Mouse (Mus musculus) forebrain, embryonic 12.5 days (tissue): Measurements from ENCODE around the gene Cers6. TPM values are rescaled to one million over a fixed set of nuclear protein-coding genes. Genes with fewer than 3 reads are reported as not detected.
A peak's percentile ranks its signal among the peaks of the same experiment; 100 is the strongest.

Experiments
- ATAC-seq: fragments of 200-750 bp; cut with Nextera tagmentation; 2 replicates; pipeline ENCODE4 v1.8.0; 2017; ENCODE audit warnings: moderate TSS enrichment; ENCODE audit not compliant: low FRiP score
- H3K27ac ChIP-seq: fragments of 300-500 bp; sonication (generic); 2 replicates; pipeline ENCODE4 v1.5.1; 2016; ENCODE audit warnings: mild to moderate bottlenecking
- H3K27me3 ChIP-seq: fragments of 300-500 bp; sonication (generic); 2 replicates; pipeline ENCODE4 v1.6.1; 2016; ENCODE audit warnings: mild to moderate bottlenecking
- H3K36me3 ChIP-seq: fragments of 300-500 bp; sonication (generic); replicated peaks from 2 replicates; pipeline ENCODE4 v1.6.1; 2016; ENCODE audit warnings: mild to moderate bottlenecking
- H3K4me1 ChIP-seq: fragments of 300-500 bp; sonication (generic); 2 replicates; pipeline ENCODE4 v1.6.1; 2016
- H3K4me2 ChIP-seq: fragments of 300-500 bp; sonication (generic); 2 replicates; pipeline ENCODE4 v1.6.1; 2016; ENCODE audit warnings: mild to moderate bottlenecking, moderate library complexity
- H3K4me3 ChIP-seq: fragments of 300-500 bp; sonication (generic); replicated peaks from 2 replicates; pipeline ENCODE4 v1.5.1; 2016; ENCODE audit warnings: mild to moderate bottlenecking
- H3K9ac ChIP-seq: fragments of 300-500 bp; sonication (generic); 2 replicates; pipeline ENCODE4 v1.6.1; 2016; ENCODE audit warnings: mild to moderate bottlenecking
- H3K9me3 ChIP-seq: fragments of 300-500 bp; sonication (generic); 2 replicates; pipeline ENCODE4 v1.6.1; 2016
- WGBS: fragments of 180-500 bp; shearing (Covaris S2); methylation state at CpG from one replicate; pipeline ENCODE4 v1.1.7; 2016; 5-methylcytosine and 5-hydroxymethylcytosine counted together
- polyA plus RNA-seq: library from polyadenylated mRNA; unstranded; fragments of >200 nt; fragmentation: Nextera tagmentation; extraction: Ambion mirVana; gene quantifications from 2 replicates; pipeline ENCODE4 v1.2.1, GENCODE M21; 2016

The Cers6 gene
- polyA plus RNA-seq, 1 experiment from 2014 or later = 34.8 TPM

DNA sequence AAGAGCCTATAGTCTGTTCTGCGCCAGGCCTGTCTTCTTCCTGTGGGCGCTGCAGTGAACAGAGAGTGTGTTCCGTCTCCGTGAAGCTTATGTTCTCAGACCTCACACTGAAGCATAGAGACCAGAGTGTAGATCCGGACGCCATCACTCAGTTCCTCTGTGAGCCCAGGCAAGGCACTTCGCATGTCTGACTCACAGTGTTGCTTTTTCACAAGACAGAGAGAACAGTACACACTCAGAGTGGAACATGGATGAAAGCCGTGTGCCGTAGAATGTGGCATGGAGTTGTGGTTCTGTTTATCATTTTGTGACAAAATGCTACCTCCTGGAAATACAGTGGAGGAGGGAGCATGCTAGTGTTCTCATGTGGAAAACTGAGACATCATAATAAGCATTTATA lies 120.1 kb downstream of the Cers6 start:
- peaks cover 17% of the 10 kb centered on the region for H3K4me1 ChIP-seq
- WGBS = 91% methylated on average over 9 of the region's 9 CpGs
- no peak for ATAC-seq

DNA sequence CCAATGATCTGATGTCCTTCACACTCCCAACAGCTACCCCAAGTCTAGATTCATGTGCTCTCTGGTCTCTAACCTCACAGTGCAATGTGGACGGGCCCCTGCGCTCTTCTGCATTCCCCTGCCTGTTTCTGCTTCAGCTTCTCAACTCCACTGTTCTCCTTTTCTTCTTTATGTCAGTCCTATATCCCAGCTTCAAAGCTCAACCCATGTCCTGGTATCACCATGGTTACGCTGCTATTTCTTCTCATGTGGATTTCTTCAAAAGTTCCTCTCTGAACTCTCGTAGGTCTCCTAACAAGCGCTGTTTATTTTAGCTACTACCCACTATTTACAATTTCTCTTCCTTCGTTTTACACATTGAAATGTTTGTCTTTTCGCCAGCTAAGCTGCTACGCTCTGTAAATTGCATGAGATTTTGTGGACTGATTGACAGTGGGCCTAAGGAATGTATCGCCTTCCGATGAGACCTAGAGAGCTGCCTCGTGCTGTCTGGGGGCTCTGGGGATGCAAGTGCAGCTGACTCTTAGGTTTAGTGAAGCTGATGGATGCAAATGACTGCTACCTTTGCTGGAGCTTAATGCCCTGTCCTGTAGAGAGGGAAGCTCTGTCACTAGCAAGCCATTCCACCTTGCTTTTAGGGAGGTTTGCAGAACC lies 120.6 kb downstream of the Cers6 start:
- Histone ChIP-seq H3K9ac (no peak overlapping the region), H3K27me3 (no peaks in the 10 kb centered on the region), H3K9me3 (no peaks in the 10 kb centered on the region), H3K4me1 (peaks cover 17% of the 10 kb centered on the region), H3K36me3 (no peaks in the 10 kb centered on the region), H3K4me2 (no peak overlapping the region), H3K4me3 (no peak overlapping the region), H3K27ac (no peak overlapping the region)
- WGBS = 79% methylated on average over 11 of the region's 11 CpGs
- no peak for ATAC-seq

More for the DNA sequence above, 120.1 kb downstream of the Cers6 start:
- Histone ChIP-seq H3K9me3 (no peaks in the 10 kb centered on the region), H3K4me2 (no peak overlapping the region), H3K27me3 (no peaks in the 10 kb centered on the region), H3K9ac (no peak overlapping the region), H3K4me3 (no peak overlapping the region), H3K27ac (no peak overlapping the region), H3K36me3 (no peaks in the 10 kb centered on the region)

- Histone ChIP-seq H3K36me3 (no peaks in the 10 kb centered on the region), H3K4me2 (no peak overlapping the region), H3K27ac (no peak overlapping the region), H3K27me3 (no peaks in the 10 kb centered on the region), H3K4me3 (no peak overlapping the region), H3K9ac (no peak overlapping the region), H3K9me3 (no peaks in the 10 kb centered on the region), H3K4me1 (peaks cover 17% of the 10 kb centered on the region)
- 91% methylated on average over 3 of the region's 3 CpGs for whole genome bisulfite sequencing
- no peak for ATAC-seq
Observed at GRCm38 (mm10) chr2:68982979-68983378, 121.7 kb downstream of the Cers6 start.

DNA sequence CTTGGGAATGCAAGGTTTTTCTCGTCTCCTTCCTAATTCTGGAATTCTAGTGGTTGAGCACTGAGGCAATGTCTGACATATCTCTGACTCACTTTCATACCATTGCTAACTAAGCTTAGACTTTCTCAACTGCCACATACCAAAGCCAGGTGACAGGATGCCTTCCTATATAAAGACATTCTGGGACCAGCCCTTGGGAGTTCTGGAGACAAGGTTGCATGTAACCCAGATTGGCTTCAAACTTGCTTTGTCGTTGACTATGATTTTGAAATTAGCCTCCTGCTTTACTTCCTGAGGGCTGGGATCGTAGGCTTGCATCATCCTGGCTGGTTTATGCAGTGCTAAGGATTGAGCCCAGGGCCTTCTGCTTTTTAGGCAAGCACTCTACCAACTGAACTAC lies 122.2 kb downstream of the Cers6 start:
- no peaks in the 10 kb centered on the region for H3K36me3 ChIP-seq
- H3K4me1 ChIP-seq = peaks cover 17% of the 10 kb centered on the region
- 91% methylated on average over 3 of the region's 3 CpGs for WGBS
- no peaks in the 10 kb centered on the region for H3K27me3 ChIP-seq
- no peak overlapping the region for H3K27ac ChIP-seq
- H3K9me3 ChIP-seq = no peaks in the 10 kb centered on the region
- no peak overlapping the region for H3K9ac ChIP-seq
- ATAC-seq = no peak
- H3K4me2 ChIP-seq = no peak overlapping the region
- H3K4me3 ChIP-seq = no peak overlapping the region

DNA sequence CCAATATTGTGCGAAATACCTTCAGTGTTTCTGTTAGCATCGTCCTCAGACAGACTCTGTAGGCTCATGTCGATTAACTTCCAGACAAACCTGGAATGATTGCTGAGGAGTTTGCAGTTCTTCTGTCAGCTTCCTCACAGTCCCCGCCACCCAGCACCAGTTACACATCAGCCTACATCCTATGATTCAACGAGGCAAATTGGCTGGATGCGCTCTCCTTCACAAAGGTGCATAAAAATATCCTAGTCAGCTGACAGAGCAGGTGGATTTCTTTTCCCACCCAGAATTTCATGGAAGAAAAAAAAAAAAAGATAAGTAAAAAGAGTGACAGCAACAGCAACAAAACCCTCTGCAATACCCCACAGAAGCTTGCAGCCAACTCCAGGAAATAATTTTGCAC lies 127.9 kb downstream of the Cers6 start:
- WGBS = 94% methylated on average over 6 of the region's 6 CpGs
- H3K27ac ChIP-seq = no peak overlapping the region

GRCm38 (mm10) chr2:68992629-68993028 lies 131.4 kb downstream of the Cers6 start:
- H3K27ac ChIP-seq = no peak overlapping the region
- no peaks in the 10 kb centered on the region for H3K9me3 ChIP-seq
- no peak overlapping the region for H3K4me3 ChIP-seq
- no peak overlapping the region for H3K4me2 ChIP-seq
- no peak for ATAC-seq
- H3K4me1 ChIP-seq = no peaks in the 10 kb centered on the region
- no peaks in the 10 kb centered on the region for H3K27me3 ChIP-seq
- 94% methylated on average over 5 of the region's 5 CpGs for WGBS
- no peak overlapping the region for H3K9ac ChIP-seq
- H3K36me3 ChIP-seq = no peaks in the 10 kb centered on the region

More for the DNA sequence above, 127.9 kb downstream of the Cers6 start:
- ATAC-seq = no peak
- no peak overlapping the region for H3K4me3 ChIP-seq
- no peak overlapping the region for H3K9ac ChIP-seq
- H3K4me1 ChIP-seq = no peaks in the 10 kb centered on the region; the same call in 1 of the 2 replicates
- no peaks in the 10 kb centered on the region for H3K27me3 ChIP-seq
- H3K36me3 ChIP-seq = no peaks in the 10 kb centered on the region
- no peaks in the 10 kb centered on the region for H3K9me3 ChIP-seq
- H3K4me2 ChIP-seq = no peak overlapping the region

- H3K9ac ChIP-seq = no peak overlapping the region
- H3K4me2 ChIP-seq = no peak overlapping the region
- no peak for ATAC-seq
- no peaks in the 10 kb centered on the region for H3K36me3 ChIP-seq
- H3K27me3 ChIP-seq = no peaks in the 10 kb centered on the region
- H3K4me1 ChIP-seq = no peaks in the 10 kb centered on the region
- no peaks in the 10 kb centered on the region for H3K9me3 ChIP-seq
- no peak overlapping the region for H3K27ac ChIP-seq
- H3K4me3 ChIP-seq = no peak overlapping the region
Observed at GRCm38 (mm10) chr2:68994441-68994840, 133.2 kb downstream of the Cers6 start.

DNA sequence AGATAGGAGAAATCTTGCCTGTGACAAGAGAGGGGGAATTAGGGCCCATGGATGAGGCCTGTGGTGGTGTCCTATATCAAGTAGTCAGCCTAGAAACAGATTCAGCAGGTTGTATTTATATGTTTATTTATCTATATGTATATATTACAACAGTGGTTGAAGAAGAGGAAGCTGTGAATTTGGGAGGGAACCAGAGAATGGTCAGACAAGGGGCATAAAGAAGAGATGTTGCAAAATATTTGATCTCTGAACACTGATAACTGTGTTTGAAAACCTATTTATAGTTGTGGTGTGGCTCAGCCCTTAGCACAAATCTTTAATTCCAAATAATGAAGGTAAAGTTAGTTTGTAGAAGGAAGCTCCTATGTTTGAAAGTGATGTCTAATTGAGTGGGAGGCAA lies 134.5 kb downstream of the Cers6 start:
- H3K9me3 ChIP-seq = no peaks in the 10 kb centered on the region
- H3K27me3 ChIP-seq = no peaks in the 10 kb centered on the region
- H3K4me3 ChIP-seq = no peak overlapping the region
- H3K36me3 ChIP-seq = no peaks in the 10 kb centered on the region
- H3K4me2 ChIP-seq = no peak overlapping the region
- no peak for ATAC-seq
- H3K27ac ChIP-seq = no peak overlapping the region
- H3K9ac ChIP-seq = no peak overlapping the region
- no peaks in the 10 kb centered on the region for H3K4me1 ChIP-seq

- no peak overlapping the region for H3K9ac ChIP-seq
- no peak for ATAC-seq
- H3K4me1 ChIP-seq = no peaks in the 10 kb centered on the region
- H3K4me2 ChIP-seq = no peak overlapping the region
- no peak overlapping the region for H3K4me3 ChIP-seq
- H3K27me3 ChIP-seq = no peaks in the 10 kb centered on the region
- H3K9me3 ChIP-seq = no peaks in the 10 kb centered on the region
- no peaks in the 10 kb centered on the region for H3K36me3 ChIP-seq
- H3K27ac ChIP-seq = no peak overlapping the region
- WGBS = 90% methylated on average over 1 of the region's 1 CpGs
Observed at GRCm38 (mm10) chr2:68996268-68996667, 135.0 kb downstream of the Cers6 start.

DNA sequence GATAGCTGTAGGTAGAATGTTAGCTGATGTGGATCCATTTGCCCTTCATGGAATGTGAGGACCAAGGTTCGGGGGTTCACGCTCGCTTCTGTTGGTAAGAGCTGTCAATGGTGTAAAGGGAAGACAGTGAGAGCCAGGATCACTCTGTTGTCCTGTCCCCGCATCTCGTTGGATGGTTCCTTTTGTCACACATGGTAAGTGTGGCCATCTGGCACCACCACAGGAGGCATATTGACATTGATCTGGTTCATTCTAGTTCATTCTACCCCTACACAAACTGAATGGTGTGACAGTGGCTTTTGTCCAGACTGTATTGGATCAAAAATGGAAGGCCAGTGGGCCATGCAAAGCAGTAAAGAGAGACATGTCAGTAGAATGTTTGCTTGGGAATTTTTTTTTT lies 142.8 kb downstream of the Cers6 start:
- Histone ChIP-seq H3K27ac (no peak overlapping the region), H3K9ac (no peak overlapping the region), H3K4me3 (no peak overlapping the region), H3K4me2 (no peak overlapping the region), H3K9me3 (no peaks in the 10 kb centered on the region), H3K4me1 (peaks cover 4% of the 10 kb centered on the region; the same call in 1 of the 2 replicates), H3K36me3 (no peaks in the 10 kb centered on the region), H3K27me3 (no peaks in the 10 kb centered on the region)
- no peak; the same call in 1 of the 2 replicates for ATAC-seq
- 71% methylated on average over 5 of the region's 5 CpGs for WGBS

- peak overlapping the region; percentile 76; the same call in 1 of the 2 replicates for H3K27ac ChIP-seq
- 27% methylated on average over 7 of the region's 7 CpGs for WGBS
Observed at GRCm38 (mm10) chr2:69011392-69011791, 150.2 kb downstream of the Cers6 start.

GRCm38 (mm10) chr2:69011860-69012259 lies 150.6 kb downstream of the Cers6 start:
- Histone ChIP-seq H3K9ac (no peak overlapping the region), H3K9me3 (no peaks in the 10 kb centered on the region), H3K4me1 (peaks cover 23% of the 10 kb centered on the region), H3K36me3 (no peaks in the 10 kb centered on the region), H3K27ac (peak overlapping the region; percentile 76), H3K27me3 (no peaks in the 10 kb centered on the region), H3K4me2 (peak overlapping the region; percentile 19; the same call in 1 of the 2 replicates), H3K4me3 (no peak overlapping the region)
- peak; percentile 27; the same call in 1 of the 2 replicates for ATAC-seq
- 60% methylated on average over 2 of the region's 2 CpGs for WGBS

More at GRCm38 (mm10) chr2:69011392-69011791, 150.2 kb downstream of the Cers6 start:
- ATAC-seq = peak; percentile 95
- no peaks in the 10 kb centered on the region for H3K27me3 ChIP-seq
- peaks cover 23% of the 10 kb centered on the region for H3K4me1 ChIP-seq
- no peaks in the 10 kb centered on the region for H3K36me3 ChIP-seq
- no peak overlapping the region for H3K4me3 ChIP-seq
- H3K9me3 ChIP-seq = no peaks in the 10 kb centered on the region
- H3K9ac ChIP-seq = no peak overlapping the region
- peak overlapping the region; percentile 19; the same call in 1 of the 2 replicates for H3K4me2 ChIP-seq

DNA sequence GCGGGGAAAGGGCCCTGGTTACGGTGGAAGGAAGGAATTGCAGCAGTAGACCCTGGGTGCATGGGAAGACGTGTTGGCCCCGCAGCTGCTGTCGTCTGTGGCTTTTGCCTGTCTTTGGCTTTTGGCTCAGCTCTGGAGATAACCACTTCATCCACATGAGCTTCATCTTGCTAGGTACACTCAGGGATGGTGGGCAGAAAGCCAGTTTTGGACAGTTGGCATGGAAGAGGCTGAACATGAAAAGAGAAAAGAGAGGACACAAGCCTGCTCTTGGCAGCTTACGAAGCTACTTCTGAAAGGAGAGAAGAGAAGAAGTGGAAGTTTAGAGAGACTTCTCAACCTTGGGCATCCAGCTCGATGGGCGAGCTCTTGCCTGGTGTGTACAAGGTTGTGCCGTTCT lies 153.0 kb downstream of the Cers6 start:
- H3K27me3 ChIP-seq = no peaks in the 10 kb centered on the region
- no peaks in the 10 kb centered on the region for H3K36me3 ChIP-seq
- H3K4me2 ChIP-seq = no peak overlapping the region
- peaks cover 23% of the 10 kb centered on the region for H3K4me1 ChIP-seq
- H3K4me3 ChIP-seq = no peak overlapping the region
- no peaks in the 10 kb centered on the region for H3K9me3 ChIP-seq
- no peak overlapping the region for H3K9ac ChIP-seq
- H3K27ac ChIP-seq = no peak overlapping the region
- no peak for ATAC-seq
- 96% methylated on average over 9 of the region's 9 CpGs for WGBS
